Mouse (Mus musculus): Measurements from ENCODE around the gene Gtf2f2.

DNA sequence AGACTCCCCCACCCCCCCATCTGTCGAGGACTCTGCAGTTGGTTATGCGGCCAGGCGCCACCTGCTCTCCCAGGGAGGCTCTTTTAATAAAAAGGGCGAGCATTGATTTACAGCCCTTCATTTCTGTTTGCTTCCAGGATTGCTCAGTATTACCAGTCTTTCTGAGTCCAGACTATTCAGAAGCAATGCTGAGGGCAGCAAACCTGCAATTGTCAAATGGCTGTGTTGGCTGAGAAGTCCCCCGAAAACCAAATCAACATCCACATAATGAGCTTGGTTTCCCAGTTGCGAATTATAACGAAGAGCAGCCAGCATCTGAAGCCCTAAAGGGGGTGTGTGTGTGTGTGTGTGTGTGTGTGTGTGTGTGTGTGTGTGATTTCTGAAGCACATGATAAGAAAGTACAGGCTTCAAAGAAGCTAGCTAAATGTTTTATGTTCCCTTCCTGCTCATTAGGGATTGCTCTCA lies 22.0 kb upstream of the Gtf2f2 start:
- TF ChIP-seq FLI1 (IDR thresholded peaks at IDR 0.05; ENCODE audit: low read length) (no peak), GATA1 (IDR thresholded peaks at IDR 0.05; ENCODE audit: borderline replicate concordance, low read length) (no peak)
